Mouse (Mus musculus) splenic B cell, adult 2 months (primary cell): Measurements from ENCODE around the gene Car3.

Source experiments
- DNase-seq: peaks from one replicate; pipeline ENCODE4 v3.0.0-alpha.2; 2011; ENCODE audit warnings: low read depth, low spot score
- H3K27me3 ChIP-seq: 2 replicates; pipeline ENCODE4 v1.6.1; 2012; ENCODE audit warnings: mild to moderate bottlenecking, low read length, moderate library complexity, mixed read lengths; ENCODE audit not compliant: control insufficient read depth, poor library complexity, insufficient read depth, severe bottlenecking
- H3K36me3 ChIP-seq: 2 replicates; pipeline ENCODE4 v1.6.1; 2012; ENCODE audit warnings: mild to moderate bottlenecking, low read length, moderate library complexity, mixed read lengths; ENCODE audit not compliant: control insufficient read depth, poor library complexity, insufficient read depth, severe bottlenecking

Car3 gene

DNA sequence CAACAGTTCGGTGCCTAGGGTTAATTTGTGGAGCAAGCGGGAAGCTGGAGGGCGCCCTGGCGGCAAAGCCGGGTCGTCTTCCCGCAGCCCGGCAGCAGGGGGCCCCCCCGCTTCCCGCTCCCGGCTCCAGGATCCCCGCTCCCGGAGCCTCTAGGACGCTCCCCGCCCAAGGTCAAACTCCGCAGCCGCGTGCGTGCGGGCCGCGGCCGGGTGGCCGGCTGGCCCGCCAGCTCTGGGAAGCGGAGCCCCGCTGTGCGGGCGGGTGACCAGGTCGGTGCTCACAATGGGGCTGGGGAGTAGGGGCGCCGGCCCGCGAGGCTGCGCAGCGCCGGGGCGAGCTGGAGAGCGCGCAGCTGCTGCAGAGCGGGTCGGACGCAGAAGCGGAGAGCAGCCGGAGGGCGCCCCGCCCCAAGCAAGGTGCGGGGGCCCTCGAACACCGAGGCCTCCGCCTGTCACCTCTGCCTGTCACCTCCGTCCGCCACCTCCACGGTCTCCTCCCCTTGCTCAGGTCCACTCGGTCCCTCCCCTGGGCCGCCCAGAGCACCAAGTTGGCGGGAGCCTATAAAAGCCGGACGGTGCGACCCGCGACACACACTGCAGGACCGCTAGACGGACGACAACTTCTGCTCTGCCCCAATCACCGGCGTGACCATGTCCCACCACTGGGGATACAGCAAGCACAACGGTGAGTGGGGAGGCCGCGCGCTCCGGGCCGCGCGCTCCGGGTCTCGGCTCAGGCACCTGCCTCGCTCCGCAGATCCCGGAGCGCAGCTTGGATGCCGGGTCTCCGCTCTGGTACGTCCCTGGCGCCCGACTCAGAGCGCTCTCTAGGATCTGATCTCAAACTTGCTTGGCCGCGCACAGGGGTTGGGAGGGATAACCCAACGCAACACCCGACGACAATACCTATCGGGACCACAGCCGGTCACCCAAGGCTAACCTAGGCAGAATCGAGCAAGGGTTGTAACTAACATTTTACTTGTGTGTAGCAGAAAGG lies 23.1 kb downstream of the Car3 start, which contains the start of gene Car2:
Gene Car2 (plus strand): TSS at position 172 of the 997 bp plus-strand sequence.
- no peaks in the 10 kb centered on the region for H3K36me3 ChIP-seq
- H3K27me3 ChIP-seq: no peaks in the 10 kb centered on the region
- peak; percentile 67 for DNase-seq

DNA sequence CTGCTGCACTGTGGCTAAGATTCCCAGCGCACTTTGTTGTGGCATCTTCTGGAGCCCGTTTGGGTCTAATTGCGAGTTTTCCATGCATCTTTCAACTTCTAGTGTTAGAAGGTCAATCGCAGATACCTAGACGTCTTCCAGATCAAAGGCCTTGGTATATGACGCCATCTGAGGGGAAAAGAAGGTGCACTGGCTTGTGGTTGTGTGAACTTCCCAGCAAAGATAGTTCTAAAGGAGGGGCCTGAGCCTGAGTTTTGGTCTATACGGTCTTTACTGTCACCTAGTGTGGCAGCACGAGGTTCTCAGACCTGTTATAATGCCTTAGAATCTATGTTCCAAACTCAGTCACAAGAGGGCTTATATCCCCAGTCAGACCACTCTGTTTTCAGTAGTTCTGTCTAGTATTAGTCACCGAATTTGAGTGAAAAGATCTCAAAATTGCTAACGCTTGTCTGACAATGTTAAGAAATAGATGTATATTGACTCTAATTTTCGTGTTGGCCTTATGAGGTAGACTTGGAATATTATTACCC lies 23.9 kb downstream of the Car3 start:
- peak; percentile 55 for DNase-seq
- no peaks in the 10 kb centered on the region for H3K36me3 ChIP-seq

DNA sequence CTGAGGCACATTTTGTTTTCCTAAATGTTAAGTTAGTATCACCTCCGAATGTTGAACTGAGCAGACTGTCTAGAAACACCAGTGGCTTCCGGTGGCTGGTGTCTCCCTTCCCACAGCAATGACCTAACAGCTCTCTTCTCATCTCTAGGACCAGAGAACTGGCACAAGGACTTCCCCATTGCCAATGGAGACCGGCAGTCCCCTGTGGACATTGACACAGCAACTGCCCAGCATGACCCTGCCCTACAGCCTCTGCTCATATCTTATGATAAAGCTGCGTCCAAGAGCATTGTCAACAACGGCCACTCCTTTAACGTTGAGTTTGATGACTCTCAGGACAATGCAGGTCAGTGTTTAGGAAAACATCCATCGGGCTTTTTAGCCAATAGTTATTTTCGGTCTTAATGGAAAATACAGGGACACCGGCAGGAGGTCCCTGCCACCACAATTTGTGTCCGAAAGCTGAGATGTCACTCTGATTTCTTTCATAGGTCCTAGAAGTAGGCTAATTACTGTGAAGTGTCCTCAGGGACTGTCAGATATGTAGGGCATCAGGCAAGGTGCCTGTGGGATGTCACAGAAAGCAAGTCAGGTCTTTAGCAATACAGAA lies 24.5 kb downstream of the Car3 start:
- DNase-seq: no peak
- H3K27me3 ChIP-seq: no peaks in the 10 kb centered on the region
- no peaks in the 10 kb centered on the region for H3K36me3 ChIP-seq

More for the DNA sequence above, 23.9 kb downstream of the Car3 start:
- no peaks in the 10 kb centered on the region for H3K27me3 ChIP-seq

DNA sequence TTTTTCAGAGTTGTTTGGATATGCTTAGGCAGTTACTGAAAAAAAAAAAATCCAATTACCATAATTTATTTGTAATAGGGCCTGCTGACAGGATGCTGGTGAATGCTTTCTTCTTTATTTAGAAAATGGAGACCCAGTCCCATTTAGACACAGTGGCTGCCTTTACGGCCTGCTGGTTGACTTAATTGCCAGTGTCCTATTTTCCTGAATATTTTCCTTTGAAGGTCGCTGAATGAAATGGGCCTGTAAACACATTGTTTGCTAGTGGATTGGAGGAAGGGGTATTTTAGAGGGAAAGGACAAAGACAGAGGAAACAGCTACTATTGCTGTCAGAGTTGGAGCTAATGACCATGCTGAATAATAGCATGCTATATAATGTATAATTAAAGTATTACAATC lies 25.2 kb downstream of the Car3 start:
- DNase-seq: no peak
- no peaks in the 10 kb centered on the region for H3K36me3 ChIP-seq
- H3K27me3 ChIP-seq: no peaks in the 10 kb centered on the region

DNA sequence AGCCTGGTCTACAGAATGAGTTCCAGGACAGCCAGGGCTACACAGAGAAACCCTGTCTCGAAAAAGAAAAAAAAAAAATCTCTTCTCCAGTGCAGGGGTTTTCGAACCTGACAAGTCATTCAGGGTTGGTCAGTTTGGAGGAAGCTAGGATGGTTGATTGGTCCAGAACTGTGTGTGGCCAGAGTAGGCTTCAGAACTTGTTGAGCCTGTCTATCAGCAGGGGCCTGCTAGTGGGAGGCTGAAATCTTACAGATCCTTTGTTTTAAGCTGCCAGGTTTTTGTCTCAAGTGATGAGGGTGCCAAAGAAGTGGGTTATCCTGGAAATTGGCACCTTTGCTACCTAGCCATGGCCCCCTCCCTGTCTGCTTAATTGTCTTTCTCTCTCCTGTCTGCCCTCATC lies 25.8 kb downstream of the Car3 start:
- Histone ChIP-seq H3K27me3 (no peaks in the 10 kb centered on the region), H3K36me3 (no peaks in the 10 kb centered on the region)
- no peak for DNase-seq

DNA sequence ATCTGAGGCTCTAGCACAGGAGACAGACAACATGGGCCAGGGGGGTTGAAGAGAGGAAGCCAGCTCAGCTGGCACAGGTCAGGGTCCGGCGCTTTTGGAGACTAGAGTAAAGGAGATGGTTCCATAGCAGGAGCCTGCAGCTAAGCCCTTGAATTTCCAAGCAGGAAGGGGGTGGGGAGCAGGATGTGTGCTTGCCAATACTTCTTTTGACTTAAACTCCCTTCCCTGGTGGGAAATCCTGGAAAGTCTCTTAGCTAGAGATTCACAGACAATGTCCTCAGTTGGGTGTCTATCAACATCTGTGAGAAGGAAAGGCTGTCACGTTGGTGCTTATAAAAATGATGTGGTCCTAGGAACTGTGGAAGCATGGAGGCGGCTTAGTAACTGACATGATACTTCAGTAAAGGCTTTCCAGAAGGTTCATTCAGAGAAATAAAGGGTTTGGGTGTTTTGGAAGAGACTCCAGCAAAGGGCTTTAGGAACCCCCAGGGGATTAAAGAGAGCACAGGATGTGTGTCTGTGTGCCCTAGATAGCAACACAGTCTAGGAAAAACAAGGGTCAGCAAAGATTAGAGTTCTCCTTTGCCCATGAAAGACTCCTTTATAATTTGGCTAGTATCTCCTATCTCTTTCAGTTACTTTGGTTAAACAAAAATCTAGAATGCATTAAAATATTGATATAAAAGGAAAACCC lies 26.6 kb downstream of the Car3 start:
- no peak for DNase-seq
- Histone ChIP-seq H3K36me3 (no peaks in the 10 kb centered on the region), H3K27me3 (no peaks in the 10 kb centered on the region)

DNA sequence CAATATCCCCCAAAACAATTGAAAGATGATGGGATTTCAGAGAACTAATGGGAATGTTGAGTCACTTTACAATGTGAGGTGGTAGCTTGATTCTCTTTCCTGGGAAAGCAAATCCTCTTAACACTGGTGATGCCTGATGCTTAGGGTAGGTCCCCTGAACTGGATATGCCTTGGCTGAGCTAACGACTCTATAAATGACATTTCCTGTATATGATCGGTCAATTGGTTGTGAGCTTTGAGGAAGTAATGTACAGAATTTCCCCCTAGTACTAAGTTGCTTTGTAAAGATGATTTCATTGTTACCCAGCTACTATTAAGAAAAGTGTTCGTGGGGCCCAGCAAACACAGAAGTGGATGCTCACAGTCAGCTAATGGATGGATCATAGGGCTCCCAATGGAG lies 29.7 kb downstream of the Car3 start:
- peak; percentile 50 for DNase-seq
- Histone ChIP-seq H3K36me3 (no peaks in the 10 kb centered on the region), H3K27me3 (no peaks in the 10 kb centered on the region)

DNA sequence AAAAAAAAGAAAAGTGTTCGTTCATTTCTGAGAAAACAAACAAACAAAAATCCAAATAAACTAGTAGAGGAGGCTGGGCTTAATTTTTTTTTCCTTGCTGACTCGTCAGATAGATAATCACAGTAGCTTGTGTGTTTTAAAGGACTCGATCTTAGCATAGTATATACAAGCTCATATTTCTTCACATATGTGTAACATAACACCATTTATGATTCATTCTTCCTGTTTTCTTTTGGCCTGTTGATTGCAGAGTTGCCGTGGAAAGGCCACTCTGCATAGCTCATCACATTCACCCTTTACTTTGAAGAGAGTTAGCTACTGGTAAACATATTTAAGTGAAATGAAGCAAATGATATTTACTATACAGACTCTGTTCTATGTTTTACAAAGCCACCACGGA lies 30.4 kb downstream of the Car3 start:
- no peaks in the 10 kb centered on the region for H3K27me3 ChIP-seq
- H3K36me3 ChIP-seq: no peaks in the 10 kb centered on the region
- no peak for DNase-seq

DNA sequence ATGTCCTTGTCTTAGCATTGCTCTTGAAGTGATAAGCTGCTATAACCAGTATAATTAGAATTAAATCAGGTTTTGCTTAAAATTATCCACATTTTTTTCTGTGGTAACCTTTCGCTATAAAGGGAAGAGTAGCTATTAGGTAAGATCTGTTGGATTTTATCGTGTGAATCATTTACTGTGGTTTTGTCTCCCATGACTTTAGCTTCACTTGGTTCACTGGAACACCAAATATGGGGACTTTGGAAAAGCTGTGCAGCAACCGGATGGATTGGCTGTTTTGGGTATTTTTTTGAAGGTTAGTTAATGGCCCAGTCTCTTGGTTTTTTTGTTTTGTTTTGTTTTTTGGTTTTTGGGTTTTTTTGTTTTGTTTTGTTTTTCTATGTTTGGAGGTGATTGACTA lies 32.0 kb downstream of the Car3 start:
- H3K36me3 ChIP-seq: no peaks in the 10 kb centered on the region; the same call in 1 of the 2 replicates
- H3K27me3 ChIP-seq: no peaks in the 10 kb centered on the region
- no peak for DNase-seq

DNA sequence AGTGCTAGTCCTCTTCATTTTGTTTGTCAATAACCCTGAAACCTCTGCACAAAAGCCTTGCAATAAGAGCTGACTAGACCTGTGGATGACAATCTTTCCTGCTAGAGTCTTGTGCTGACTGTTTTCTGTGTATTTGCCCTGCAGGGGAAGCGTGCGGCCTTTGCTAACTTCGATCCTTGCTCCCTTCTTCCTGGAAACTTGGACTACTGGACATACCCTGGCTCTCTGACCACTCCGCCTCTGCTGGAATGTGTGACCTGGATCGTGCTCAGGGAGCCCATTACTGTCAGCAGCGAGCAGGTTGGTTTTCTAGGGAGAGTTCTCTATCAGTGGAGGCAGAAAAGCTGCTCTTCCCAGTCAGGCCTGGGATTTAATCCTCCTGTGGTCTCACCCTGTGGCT lies 34.5 kb downstream of the Car3 start:
- no peaks in the 10 kb centered on the region; the same call in 1 of the 2 replicates for H3K36me3 ChIP-seq
- H3K27me3 ChIP-seq: no peaks in the 10 kb centered on the region
- no peak for DNase-seq

DNA sequence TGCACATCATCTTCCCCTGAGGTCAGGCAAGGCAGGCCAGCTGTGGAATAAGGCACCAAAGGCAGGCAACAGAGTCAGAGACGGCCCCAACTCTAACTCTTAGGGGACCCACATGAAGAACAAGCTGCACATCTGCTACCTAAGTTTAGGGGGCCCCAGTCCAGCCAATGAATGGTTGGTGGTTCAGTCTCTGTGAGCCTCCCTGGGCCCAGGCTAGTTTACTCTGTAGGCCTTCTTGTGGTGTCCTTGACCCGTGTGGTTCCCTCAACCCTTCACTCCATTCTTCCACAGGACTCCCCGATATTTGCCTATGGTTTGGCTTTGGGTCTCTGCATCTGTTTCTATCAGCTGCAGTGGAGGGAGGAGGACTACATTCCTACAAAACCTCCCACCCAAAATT lies 40.1 kb downstream of the Car3 start:
- no peak for DNase-seq
- Histone ChIP-seq H3K36me3 (no peaks in the 10 kb centered on the region; the same call in 1 of the 2 replicates), H3K27me3 (no peaks in the 10 kb centered on the region)

DNA sequence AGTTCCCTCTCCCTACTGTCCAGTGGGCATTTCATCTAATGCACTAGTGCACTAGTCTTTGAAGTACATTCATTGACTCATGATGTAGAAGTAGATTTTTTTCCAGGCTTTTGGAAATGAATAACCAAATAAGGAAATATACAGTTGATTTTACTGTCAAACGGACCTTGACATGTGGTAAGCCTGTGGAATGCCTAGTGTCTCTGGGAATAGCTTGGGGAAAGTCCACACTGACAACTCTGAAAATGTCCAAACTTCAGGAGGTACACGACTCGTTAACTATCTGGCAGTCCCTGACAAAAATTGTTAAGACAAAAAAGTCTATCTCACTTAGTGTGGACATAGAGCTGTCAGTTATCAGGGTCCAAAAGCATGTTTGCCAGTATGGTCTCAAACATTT lies 40.9 kb downstream of the Car3 start:
- no peak for DNase-seq

DNA sequence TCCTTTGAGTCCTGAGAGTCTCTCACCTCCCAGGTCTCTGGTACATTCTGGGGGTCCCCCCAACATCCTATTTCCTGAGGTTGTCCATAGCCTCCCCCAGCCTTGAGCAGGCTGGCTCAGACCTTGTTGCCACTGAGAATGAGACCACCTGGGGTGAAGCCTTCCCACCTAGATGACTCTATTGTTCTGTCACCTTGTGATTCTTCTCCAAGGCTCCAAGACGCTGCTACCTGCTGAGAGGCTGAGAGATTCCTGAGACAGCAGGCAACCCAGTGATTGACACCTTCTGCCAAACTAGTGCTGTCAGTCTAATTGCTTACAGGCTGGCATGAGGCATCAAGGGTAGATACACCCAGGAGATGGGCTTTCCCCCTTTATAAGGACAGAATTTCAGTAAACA lies 44.0 kb downstream of the Car3 start:
- DNase-seq: no peak
- no peaks in the 10 kb centered on the region for H3K27me3 ChIP-seq
- no peaks in the 10 kb centered on the region for H3K36me3 ChIP-seq

More for the DNA sequence above, 40.9 kb downstream of the Car3 start:
- H3K27me3 ChIP-seq: no peaks in the 10 kb centered on the region
- no peaks in the 10 kb centered on the region; the same call in 1 of the 2 replicates for H3K36me3 ChIP-seq

DNA sequence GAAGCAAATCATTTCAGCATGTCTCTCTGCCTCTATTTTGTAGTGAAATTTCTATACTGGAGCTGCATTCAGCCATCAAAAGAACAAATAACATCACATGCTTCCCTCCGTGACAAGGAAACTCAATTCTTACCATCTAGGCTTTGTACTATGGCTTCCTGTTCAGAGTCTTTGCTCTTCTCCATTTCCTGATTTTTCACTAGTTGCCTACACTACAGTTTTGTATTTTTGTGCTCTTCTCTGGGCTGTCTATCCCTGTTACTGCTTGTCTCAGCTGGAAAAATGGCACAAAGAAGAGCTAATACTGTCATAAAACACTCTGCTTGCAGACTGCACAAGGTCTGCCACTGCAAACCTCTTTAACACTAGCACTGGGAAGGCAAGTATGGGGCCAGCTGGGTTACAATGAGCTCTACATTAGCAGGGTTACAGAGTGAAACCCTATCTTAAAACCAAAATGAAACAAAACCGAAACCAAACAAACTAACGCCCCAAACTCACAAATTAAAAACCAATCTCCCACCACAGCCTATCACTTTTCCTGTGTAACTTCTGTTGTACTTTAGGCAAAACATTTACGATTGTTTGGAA lies 48.8 kb downstream of the Car3 start:
- peak; percentile 13 for DNase-seq
- Histone ChIP-seq H3K27me3 (no peaks in the 10 kb centered on the region), H3K36me3 (no peaks in the 10 kb centered on the region)
